Mouse (Mus musculus) cerebral cortex, adult 2 months (tissue): Measurements from ENCODE around the gene Fam172a.

Experiments
- WGBS: fragments of 180-500 bp; shearing (Covaris S2); methylation state at CpG from one replicate; pipeline ENCODE4 v1.1.7; 2018; 5-methylcytosine and 5-hydroxymethylcytosine counted together

Gene Fam172a

GRCm38 (mm10) chr13:77701733-77702132 lies at the start of gene Fam172a:
Fam172a (plus strand) TSS chr13:77702033.
- WGBS, result no CpG with 5 or more reads among the region's 6 CpGs

- 41% methylated on average over 2 of the region's 2 CpGs for WGBS
Observed at GRCm38 (mm10) chr13:77688651-77689050, 13.2 kb upstream of the Fam172a start.

DNA sequence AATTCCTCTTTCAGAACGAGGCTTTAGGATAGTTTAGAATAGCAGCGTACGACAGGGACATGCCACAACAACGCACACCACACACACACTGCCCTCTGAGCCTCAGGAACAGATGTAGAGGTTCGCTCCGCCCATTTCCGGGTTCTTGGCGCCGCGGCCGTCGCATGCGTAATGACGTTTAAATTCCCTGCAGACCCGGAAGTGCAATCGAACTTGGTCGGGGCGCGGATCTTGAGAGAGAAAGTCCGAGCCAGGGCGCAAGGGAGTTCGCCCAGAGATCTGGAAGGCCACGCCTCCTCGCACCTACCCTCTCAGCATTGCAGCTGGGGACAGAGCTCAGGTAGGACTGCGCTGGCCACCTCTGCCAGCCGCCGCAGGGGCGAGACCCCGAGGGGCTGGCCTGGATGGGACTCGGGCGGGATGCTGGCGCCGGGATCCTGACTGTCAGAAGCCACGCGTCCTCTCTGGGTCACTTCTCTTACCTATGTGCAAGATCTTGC lies 6.7 kb downstream of the Fam172a start:
- under 1% methylated on average over 35 of the region's 35 CpGs for WGBS

DNA sequence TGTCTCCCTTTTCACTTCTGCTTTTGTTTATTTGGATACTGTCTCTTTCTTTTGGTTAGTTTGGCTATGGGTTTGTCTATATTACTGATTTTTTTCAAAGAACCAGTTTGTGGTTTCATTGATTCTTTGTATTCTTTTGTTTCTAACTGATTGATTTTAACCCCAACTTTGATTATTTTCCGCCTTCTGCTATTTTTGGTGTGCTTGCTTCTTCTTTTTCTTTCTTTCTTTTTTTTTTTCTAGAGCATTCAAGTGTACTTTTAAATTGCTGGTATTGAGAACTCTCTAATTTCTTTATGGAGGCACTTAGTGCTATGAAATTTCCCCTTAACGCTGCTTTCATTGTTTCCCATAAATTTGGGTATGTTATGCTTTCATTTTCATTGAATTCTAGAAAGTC lies 15.7 kb downstream of the Fam172a start:
- 90% methylated on average over 2 of the region's 2 CpGs for WGBS

GRCm38 (mm10) chr13:77777606-77778005 lies 75.8 kb downstream of the Fam172a start:
- WGBS, result 86% methylated on average over 2 of the region's 2 CpGs

GRCm38 (mm10) chr13:77807341-77807740 lies 105.5 kb downstream of the Fam172a start:
- 98% methylated on average over 2 of the region's 2 CpGs for WGBS

GRCm38 (mm10) chr13:77810449-77810848 lies 108.6 kb downstream of the Fam172a start:
- WGBS, result 94% methylated on average over 1 of the region's 1 CpGs

- WGBS, result 94% methylated on average over 4 of the region's 4 CpGs
Observed at GRCm38 (mm10) chr13:77826138-77826537, 124.3 kb downstream of the Fam172a start.

DNA sequence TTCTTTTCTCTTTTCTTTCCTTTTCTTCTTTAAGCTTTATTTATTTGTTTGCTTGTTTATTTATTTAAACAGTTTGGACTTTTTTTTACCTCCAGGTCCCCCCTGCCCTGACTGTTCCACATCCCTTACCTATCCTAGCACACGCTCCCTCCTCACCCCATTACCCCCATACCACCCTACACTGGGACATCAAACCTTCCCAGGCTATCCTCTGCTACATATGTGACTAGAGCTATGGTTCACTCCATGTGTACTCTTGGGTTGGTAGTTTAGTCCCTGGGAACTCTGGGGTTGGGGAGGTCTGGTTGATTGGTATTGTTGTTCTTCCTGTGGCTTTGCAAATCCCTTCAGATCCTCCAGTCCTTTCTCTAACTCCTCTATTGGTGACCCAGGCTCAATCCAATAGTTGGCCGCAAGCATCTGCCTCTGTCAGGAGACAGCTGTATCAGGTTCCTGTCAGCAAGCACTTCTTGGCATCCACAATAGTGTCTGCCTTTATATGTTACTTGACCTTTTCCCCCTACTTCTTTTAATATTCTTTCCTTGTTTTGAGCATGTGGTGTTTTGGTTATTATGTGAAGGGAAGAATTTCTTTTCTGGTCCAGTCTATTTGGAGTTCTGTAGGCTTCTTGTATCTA lies 141.3 kb downstream of the Fam172a start:
- 99% methylated on average over 2 of the region's 2 CpGs for WGBS

- 85% methylated on average over 4 of the region's 4 CpGs for WGBS
Observed at GRCm38 (mm10) chr13:77848868-77849267, 147.0 kb downstream of the Fam172a start.

DNA sequence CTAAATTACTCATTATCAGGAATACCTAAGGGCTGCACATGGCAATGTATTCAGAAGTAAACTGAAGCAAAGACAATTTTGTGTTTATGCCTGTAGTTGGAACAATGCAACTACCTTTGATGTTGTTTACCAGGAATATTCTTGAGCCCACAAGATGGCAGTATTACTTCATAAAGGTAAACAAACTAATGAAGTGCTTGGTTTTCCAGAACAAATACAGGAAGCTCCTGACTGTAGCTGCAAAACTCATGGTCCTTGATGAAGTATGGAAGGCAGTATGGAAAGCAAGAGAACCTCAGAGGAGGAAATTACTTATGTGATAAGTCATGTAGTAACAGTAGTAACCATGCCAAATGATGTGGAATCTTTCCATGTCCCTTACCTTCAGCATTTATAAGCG lies 163.0 kb downstream of the Fam172a start:
- WGBS, result 93% methylated on average over 1 of the region's 1 CpGs

DNA sequence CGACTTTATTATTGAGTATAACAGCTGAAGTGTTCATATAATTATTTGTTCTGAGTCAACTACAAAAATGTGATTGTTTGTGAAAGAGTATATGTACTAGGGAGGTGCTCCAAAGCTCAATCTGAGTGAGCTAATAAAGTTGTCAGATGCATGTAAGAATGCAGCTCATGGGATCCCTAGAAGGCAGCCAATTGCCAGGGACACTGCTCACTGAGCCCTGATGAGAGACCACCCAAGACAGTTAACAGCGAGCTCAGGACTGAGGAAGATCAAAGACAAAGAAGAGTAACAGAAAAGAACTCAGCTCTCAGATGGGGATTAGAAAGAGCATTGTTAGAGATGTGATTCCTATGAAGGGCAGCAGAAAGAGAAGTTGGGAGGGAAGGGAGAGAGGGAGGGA lies 166.5 kb downstream of the Fam172a start:
- 68% methylated on average over 2 of the region's 2 CpGs for WGBS

GRCm38 (mm10) chr13:77878120-77878519 lies 176.3 kb downstream of the Fam172a start:
- 81% methylated on average over 4 of the region's 4 CpGs for WGBS

- 63% methylated on average over 3 of the region's 3 CpGs for WGBS
Observed at GRCm38 (mm10) chr13:77878545-77878944, 176.7 kb downstream of the Fam172a start.

GRCm38 (mm10) chr13:77897619-77898018 lies 195.8 kb downstream of the Fam172a start:
- 71% methylated on average over 2 of the region's 2 CpGs for WGBS

- 88% methylated on average over 6 of the region's 6 CpGs for WGBS
Observed at GRCm38 (mm10) chr13:77898066-77898796, 196.4 kb downstream of the Fam172a start.

DNA sequence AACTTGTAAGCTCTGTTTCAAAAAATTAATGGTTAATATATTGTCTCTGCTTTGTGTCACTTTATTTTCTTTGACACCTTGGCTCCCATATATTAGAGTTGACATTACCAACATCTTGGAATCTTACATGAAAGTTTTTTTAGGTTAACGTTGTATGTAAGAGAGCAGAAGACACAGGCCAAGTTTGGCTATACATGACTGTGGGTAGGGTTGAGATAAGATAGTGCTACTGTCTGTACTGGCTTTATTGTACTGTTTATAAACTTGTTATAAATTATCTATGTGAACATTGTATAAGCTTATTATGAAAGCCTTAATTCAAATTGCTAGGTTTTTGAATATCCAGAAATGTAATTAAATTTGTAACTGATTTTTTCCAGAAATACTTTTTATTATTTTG lies 197.9 kb downstream of the Fam172a start:
- WGBS, result 79% methylated on average over 1 of the region's 1 CpGs

DNA sequence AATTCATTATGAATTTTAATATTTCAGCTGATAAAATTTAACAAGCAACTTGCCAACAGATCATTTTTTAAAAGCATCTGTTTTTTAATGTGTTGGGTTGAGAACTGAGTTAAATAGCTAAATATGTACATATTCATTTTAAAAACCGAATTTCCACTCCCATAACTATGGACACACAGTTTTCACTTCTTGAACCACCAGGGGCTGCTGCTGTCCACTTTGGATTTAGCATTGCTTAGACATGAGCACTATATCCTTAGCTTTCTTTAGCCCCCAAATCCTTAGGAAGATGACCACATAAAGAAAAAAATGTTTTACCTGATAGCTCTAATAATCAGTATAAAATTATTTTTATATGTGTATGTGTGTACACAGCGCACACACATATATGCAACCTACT lies 207.4 kb downstream of the Fam172a start:
- WGBS, result 76% methylated on average over 2 of the region's 2 CpGs

DNA sequence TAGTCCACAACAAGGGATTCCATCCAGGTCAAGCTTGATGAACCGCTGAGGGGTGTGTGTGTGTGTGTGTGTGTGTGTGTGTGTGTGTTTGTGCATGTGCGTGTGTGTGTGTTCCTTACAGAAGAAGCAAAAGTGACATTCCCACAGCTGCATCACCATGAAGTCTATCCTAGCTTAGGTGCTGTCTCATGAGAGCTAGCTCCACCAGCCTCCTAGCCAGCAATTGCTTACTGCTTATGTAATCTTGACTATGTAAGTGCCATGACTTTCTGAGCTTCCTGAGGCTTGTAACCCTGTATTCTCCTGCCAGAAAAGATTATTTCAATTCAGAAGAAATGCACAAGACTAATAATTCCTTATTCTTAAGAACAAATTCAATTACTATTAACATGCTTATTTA lies 221.0 kb downstream of the Fam172a start:
- WGBS, result 92% methylated on average over 2 of the region's 2 CpGs

- 31% methylated on average over 1 of the region's 1 CpGs for WGBS
Observed at GRCm38 (mm10) chr13:77957611-77958010, 255.8 kb downstream of the Fam172a start.

- WGBS, result 66% methylated on average over 4 of the region's 4 CpGs
Observed at GRCm38 (mm10) chr13:77959493-77960272, 257.9 kb downstream of the Fam172a start.

GRCm38 (mm10) chr13:77976248-77976647 lies 274.4 kb downstream of the Fam172a start:
- 88% methylated on average over 3 of the region's 3 CpGs for WGBS
